Mouse (Mus musculus) ES-CJ7 (cell line): ENCODE measurements at regions not wholly inside any gene's neighbourhood (a gene's known extent, or its start where the extent isn't known, plus 50 kb on each side); places are given as distances from the start of the nearest gene placed in this dataset.

ENCODE experiments used
- DNase-seq: peaks from one replicate; pipeline ENCODE4 v3.0.0; 2011; ENCODE audit warnings: low read depth, low spot score

- DNase-seq = peak; percentile 13
Measured at GRCm38 (mm10) chr2:145003509-145003908, 164.0 kb upstream of the Slc24a3 start.

- no peak for DNase-seq
Measured at GRCm38 (mm10) chr2:145010674-145011073, 156.9 kb upstream of the Slc24a3 start.

GRCm38 (mm10) chr2:145011221-145011620 lies 156.3 kb upstream of the Slc24a3 start:
- no peak for DNase-seq

GRCm38 (mm10) chr2:145015951-145016350 lies 151.6 kb upstream of the Slc24a3 start:
- no peak for DNase-seq

- no peak for DNase-seq
Measured at GRCm38 (mm10) chr2:145016939-145017338, 150.6 kb upstream of the Slc24a3 start.

- no peak for DNase-seq
Measured at GRCm38 (mm10) chr2:145017625-145018167, 149.9 kb upstream of the Slc24a3 start.

- DNase-seq = no peak
Measured at GRCm38 (mm10) chr2:145047743-145048142, 119.8 kb upstream of the Slc24a3 start.

GRCm38 (mm10) chr2:145049655-145050376 lies 117.7 kb upstream of the Slc24a3 start:
- no peak for DNase-seq

GRCm38 (mm10) chr2:145052405-145052804 lies 115.1 kb upstream of the Slc24a3 start:
- DNase-seq = no peak

GRCm38 (mm10) chr2:145056219-145056618 lies 111.3 kb upstream of the Slc24a3 start:
- no peak for DNase-seq

- no peak for DNase-seq
Measured at GRCm38 (mm10) chr2:145056762-145057161, 110.8 kb upstream of the Slc24a3 start.

- no peak for DNase-seq
Measured at GRCm38 (mm10) chr2:145069931-145070330, 97.6 kb upstream of the Slc24a3 start.

GRCm38 (mm10) chr2:145081926-145082325 lies 85.6 kb upstream of the Slc24a3 start:
- no peak for DNase-seq

GRCm38 (mm10) chr2:145084621-145085020 lies 82.9 kb upstream of the Slc24a3 start:
- no peak for DNase-seq

GRCm38 (mm10) chr2:145086118-145086517 lies 81.4 kb upstream of the Slc24a3 start:
- no peak for DNase-seq

GRCm38 (mm10) chr2:145103295-145103694 lies 64.3 kb upstream of the Slc24a3 start:
- no peak for DNase-seq

- DNase-seq = no peak
Measured at GRCm38 (mm10) chr2:145111615-145112014, 55.9 kb upstream of the Slc24a3 start.

- no peak for DNase-seq
Measured at GRCm38 (mm10) chr2:145115043-145115442, 52.5 kb upstream of the Slc24a3 start.
